28 mouse cellular contexts compared by ENCODE assay signal in genomic region chr8:95841436-95841835, GRCm38 (mm10).
"Had no signal": no experiment of that assay in that cellular context is flagged by ENCODE, and none has a peak within 500 bp of the region (broad histone marks: within the 10 kb centered on the region; RNA-seq: fewer than 3 reads in every experiment).

No protein-coding gene starts in this region.

- H3K27ac ChIP-seq: gastrocnemius, adult 2 months; heart, embryonic 13.5 days; heart, embryonic 15.5 days; hindbrain, embryonic 10.5 days; hindbrain, embryonic 12.5 days; hindbrain, embryonic 14.5 days; intestine, embryonic 15.5 days; kidney, embryonic 15.5 days; kidney, postnatal 0 days; limb, embryonic 13.5 days; limb, embryonic 15.5 days; liver, embryonic 12.5 days had no signal

- H3K9ac ChIP-seq: heart, embryonic 13.5 days; heart, embryonic 15.5 days; hindbrain, embryonic 12.5 days; hindbrain, embryonic 14.5 days; intestine, embryonic 15.5 days; kidney, embryonic 15.5 days; limb, embryonic 13.5 days; limb, embryonic 15.5 days; liver, embryonic 12.5 days had no signal

- H3K4me3 ChIP-seq: gastrocnemius, adult 2 months; heart, embryonic 13.5 days; heart, embryonic 15.5 days; hindbrain, embryonic 10.5 days; hindbrain, embryonic 12.5 days; intestine, embryonic 15.5 days; kidney, embryonic 15.5 days; limb, embryonic 13.5 days; limb, embryonic 15.5 days; liver, embryonic 12.5 days had no signal

- H3K9me3 ChIP-seq: heart, embryonic 13.5 days; heart, embryonic 15.5 days; hindbrain, embryonic 10.5 days; hindbrain, embryonic 12.5 days; intestine, embryonic 15.5 days; kidney, embryonic 15.5 days; limb, embryonic 13.5 days; limb, embryonic 15.5 days; liver, embryonic 12.5 days had no signal

- H3K27me3 ChIP-seq: heart, embryonic 13.5 days; heart, embryonic 15.5 days; hindbrain, embryonic 12.5 days; intestine, embryonic 15.5 days; kidney, embryonic 15.5 days; limb, embryonic 13.5 days; limb, embryonic 15.5 days; liver, embryonic 12.5 days had no signal

- DNase-seq: gastrocnemius, adult 2 months; gastrocnemius, postnatal 10 days; gastrocnemius, postnatal 25 days; heart, adult 18-20 months; heart, postnatal 14 days; heart, postnatal 4 days; kidney, adult 18-20 months; kidney, adult 8-10 months; kidney, postnatal 14 days; kidney, postnatal 4 days; layer of hippocampus, adult 9-11 months; layer of hippocampus, postnatal 36 days; left cerebral cortex, postnatal 4 days had no signal

- ATAC-seq: hindbrain, embryonic 16.5 days; inflammation-experienced regulatory T-cells, adult 6 months; intestine, embryonic 15.5 days; intestine, postnatal 0 days; liver, embryonic 12.5 days had no signal

- H3K4me2 ChIP-seq: heart, embryonic 11.5 days; heart, embryonic 13.5 days; heart, embryonic 15.5 days; hindbrain, embryonic 12.5 days; hindbrain, embryonic 14.5 days; intestine, embryonic 15.5 days; kidney, embryonic 15.5 days; limb, embryonic 13.5 days; limb, embryonic 15.5 days; liver, embryonic 12.5 days had no signal

- H3K4me1 ChIP-seq: hindbrain, embryonic 10.5 days; hindbrain, embryonic 12.5 days; intestine, embryonic 15.5 days; kidney, embryonic 15.5 days; limb, embryonic 13.5 days; limb, embryonic 15.5 days; liver, embryonic 12.5 days had no signal
